Mouse (Mus musculus) ES-Bruce4 (cell line): ENCODE measurements at regions not wholly inside any gene's neighbourhood (a gene's known extent, or its start where the extent isn't known, plus 50 kb on each side); places are given as distances from the start of the nearest gene placed in this dataset.

Experiments used
- H3K27ac ChIP-seq: 2 replicates; pipeline ENCODE4 v1.5.1; 2012; ENCODE audit warnings: low read length, inconsistent platforms; ENCODE audit not compliant: insufficient read depth
- H3K27me3 ChIP-seq: 2 replicates; pipeline ENCODE4 v1.6.1; 2012; ENCODE audit warnings: mild to moderate bottlenecking, low read length, inconsistent platforms; ENCODE audit not compliant: control insufficient read depth, poor library complexity, insufficient read depth, severe bottlenecking
- H3K36me3 ChIP-seq: 2 replicates; pipeline ENCODE4 v1.6.1; 2012; ENCODE audit warnings: inconsistent platforms, mild to moderate bottlenecking, low read length, moderate library complexity; ENCODE audit not compliant: control insufficient read depth, poor library complexity, insufficient read depth, severe bottlenecking
- H3K4me1 ChIP-seq: one replicate; pipeline ENCODE4 v1.8.1; 2011; ENCODE audit warnings: low read length; ENCODE audit not compliant: control insufficient read depth, insufficient read depth
- H3K4me3 ChIP-seq: 2 replicates; pipeline ENCODE4 v1.5.1; 2011; ENCODE audit warnings: low read depth, mild to moderate bottlenecking, low read length
- H3K9ac ChIP-seq: 2 replicates; pipeline ENCODE4 v1.6.1; 2012; ENCODE audit warnings: low read depth, mild to moderate bottlenecking, inconsistent platforms; ENCODE audit not compliant: poor library complexity, severe bottlenecking
- H3K9me3 ChIP-seq: replicated peaks from 2 replicates; pipeline ENCODE4 v1.6.1; 2012; ENCODE audit warnings: mild to moderate bottlenecking, low read length, inconsistent platforms; ENCODE audit not compliant: control insufficient read depth, poor library complexity, insufficient read depth, severe bottlenecking
- CTCF ChIP-seq: IDR thresholded peaks from one replicate; pipeline ENCODE4 v1.8.1; 2011; ENCODE audit warnings: low read depth, low read length
- EP300 ChIP-seq: IDR thresholded peaks from 2 replicates; pipeline ENCODE4 v1.6.1; 2011; ENCODE audit warnings: low read depth, low read length; ENCODE audit not compliant: insufficient read depth
- POLR2A ChIP-seq: IDR thresholded peaks from one replicate; pipeline ENCODE4 v1.8.1; 2011; ENCODE audit warnings: low read length; ENCODE audit not compliant: insufficient read depth

DNA sequence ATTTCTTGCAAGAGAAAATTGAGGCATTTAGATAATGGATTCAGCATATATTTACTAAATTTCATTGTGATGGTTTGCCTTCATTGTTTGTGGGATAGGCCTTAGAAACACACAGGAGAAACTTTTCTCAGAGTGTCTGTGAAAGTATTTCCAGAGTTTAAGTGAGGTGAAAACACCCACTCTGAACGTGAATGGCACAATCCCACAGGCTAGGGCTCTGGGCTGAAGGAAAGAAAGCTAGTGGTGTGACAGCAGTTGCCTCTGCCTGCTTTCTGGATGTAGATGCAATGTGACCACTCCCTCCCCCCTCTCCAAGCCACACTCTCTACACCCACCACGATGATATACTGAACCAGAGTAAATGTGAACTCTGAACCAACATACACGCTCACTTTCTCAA lies 672.4 kb upstream of the Tbl1xr1 start:
- Histone ChIP-seq H3K36me3 (no peaks in the 10 kb centered on the region), H3K27ac (no peak overlapping the region), H3K9me3 (no peaks in the 10 kb centered on the region), H3K4me3 (no peak overlapping the region), H3K4me1 (no peaks in the 10 kb centered on the region), H3K9ac (no peak overlapping the region), H3K27me3 (no peaks in the 10 kb centered on the region)
- no peak for TF ChIP-seq CTCF
- TF ChIP-seq EP300 = no peak
- no peak for TF ChIP-seq POLR2A

DNA sequence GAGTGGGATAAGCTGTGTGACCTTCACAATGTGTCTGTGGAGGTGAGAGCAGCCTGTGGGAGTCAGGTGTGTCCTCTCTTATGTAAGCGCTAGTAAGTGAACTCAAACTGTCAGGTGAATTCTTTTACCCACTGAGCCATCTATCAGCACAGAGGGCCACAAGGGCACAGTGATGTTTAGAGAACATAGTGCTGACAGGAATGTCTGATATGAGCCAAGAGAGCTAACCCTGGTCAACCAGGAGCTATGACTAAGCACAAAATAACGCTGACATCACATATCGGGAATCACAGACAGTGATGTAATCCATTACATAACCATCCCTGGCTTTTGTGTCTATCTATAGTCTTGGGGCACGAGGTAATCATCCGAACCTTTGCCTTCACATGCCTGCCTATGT lies 669.4 kb upstream of the Tbl1xr1 start:
- H3K4me1 ChIP-seq = no peaks in the 10 kb centered on the region
- no peak for TF ChIP-seq POLR2A
- TF ChIP-seq EP300 = no peak
- TF ChIP-seq CTCF = no peak
- no peaks in the 10 kb centered on the region for H3K36me3 ChIP-seq
- H3K4me3 ChIP-seq = no peak overlapping the region
- no peak overlapping the region for H3K9ac ChIP-seq
- no peak overlapping the region for H3K27ac ChIP-seq
- no peaks in the 10 kb centered on the region for H3K27me3 ChIP-seq
- H3K9me3 ChIP-seq = no peaks in the 10 kb centered on the region

DNA sequence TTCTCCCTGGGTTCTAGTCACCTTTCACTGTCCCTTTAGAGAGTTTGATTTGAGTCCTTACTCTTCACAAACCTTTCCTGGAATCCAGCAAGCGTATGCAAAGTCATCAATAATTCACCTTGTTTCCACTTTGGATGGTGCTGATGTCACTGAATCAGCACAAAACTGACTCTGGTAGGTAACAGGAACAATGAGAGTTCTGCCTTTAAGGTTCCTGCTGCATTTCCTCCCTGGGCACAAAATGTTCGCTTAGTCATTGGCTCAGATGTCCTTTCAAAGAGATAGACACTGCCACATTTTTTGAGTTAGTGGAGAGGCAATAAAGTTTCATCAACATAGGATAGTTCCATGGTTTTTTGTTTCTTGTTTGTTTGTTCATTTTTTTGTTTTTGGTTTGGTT lies 664.4 kb upstream of the Tbl1xr1 start:
- Histone ChIP-seq H3K9me3 (no peaks in the 10 kb centered on the region), H3K9ac (no peak overlapping the region), H3K4me1 (no peaks in the 10 kb centered on the region)

DNA sequence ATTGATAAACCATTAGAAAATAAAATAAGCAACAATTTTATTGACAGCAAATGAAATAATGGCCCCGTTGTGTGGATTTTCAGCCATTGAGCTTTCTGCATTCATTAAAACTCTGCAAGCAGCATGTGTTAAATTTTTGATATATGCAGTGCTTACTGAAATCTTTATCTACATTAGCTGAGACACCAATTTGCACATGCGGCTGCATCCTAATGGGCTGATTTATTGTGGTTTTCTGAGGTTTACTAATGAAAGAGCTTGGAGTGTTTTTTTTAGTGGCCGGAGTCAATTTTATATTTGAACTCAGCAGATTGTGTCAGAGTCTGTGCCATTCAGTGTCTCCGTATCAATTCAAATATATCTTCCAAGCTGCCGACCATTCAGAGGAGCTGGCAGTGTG lies 653.3 kb upstream of the Tbl1xr1 start:
- H3K4me3 ChIP-seq = no peak overlapping the region
- TF ChIP-seq EP300 (no peak), POLR2A (no peak), CTCF (no peak)
- H3K9ac ChIP-seq = no peak overlapping the region

More for the DNA sequence above, 664.4 kb upstream of the Tbl1xr1 start:
- Histone ChIP-seq H3K36me3 (no peaks in the 10 kb centered on the region), H3K27ac (no peak overlapping the region), H3K4me3 (no peak overlapping the region), H3K27me3 (no peaks in the 10 kb centered on the region)
- no peak for TF ChIP-seq EP300
- no peak for TF ChIP-seq POLR2A
- TF ChIP-seq CTCF = no peak

DNA sequence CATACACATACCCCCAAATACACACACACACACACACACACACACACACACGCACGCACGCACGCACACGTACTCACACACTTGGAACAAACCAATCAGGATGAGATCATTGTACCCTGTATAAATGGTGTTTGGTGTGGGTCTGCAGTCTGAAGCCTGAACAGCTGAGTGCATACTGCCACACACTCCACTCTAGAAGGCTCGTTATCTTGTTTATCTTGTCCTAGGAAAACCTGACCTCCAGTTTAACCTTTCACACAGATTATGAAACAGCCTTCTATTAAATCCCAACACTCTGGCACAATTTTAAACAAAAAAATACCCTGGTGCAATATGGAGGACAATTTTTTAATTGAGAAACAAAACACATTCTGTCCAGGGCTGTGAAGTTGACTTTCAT lies 649.9 kb upstream of the Tbl1xr1 start:
- no peaks in the 10 kb centered on the region for H3K4me1 ChIP-seq
- no peaks in the 10 kb centered on the region for H3K36me3 ChIP-seq
- no peaks in the 10 kb centered on the region for H3K9me3 ChIP-seq
- H3K27me3 ChIP-seq = no peaks in the 10 kb centered on the region
- TF ChIP-seq CTCF (no peak), EP300 (no peak), POLR2A (no peak)
- no peak overlapping the region for H3K27ac ChIP-seq
- H3K4me3 ChIP-seq = no peak overlapping the region
- H3K9ac ChIP-seq = no peak overlapping the region

More for the DNA sequence above, 653.3 kb upstream of the Tbl1xr1 start:
- Histone ChIP-seq H3K27me3 (no peaks in the 10 kb centered on the region), H3K36me3 (no peaks in the 10 kb centered on the region), H3K9me3 (no peaks in the 10 kb centered on the region), H3K27ac (no peak overlapping the region), H3K4me1 (no peaks in the 10 kb centered on the region)

DNA sequence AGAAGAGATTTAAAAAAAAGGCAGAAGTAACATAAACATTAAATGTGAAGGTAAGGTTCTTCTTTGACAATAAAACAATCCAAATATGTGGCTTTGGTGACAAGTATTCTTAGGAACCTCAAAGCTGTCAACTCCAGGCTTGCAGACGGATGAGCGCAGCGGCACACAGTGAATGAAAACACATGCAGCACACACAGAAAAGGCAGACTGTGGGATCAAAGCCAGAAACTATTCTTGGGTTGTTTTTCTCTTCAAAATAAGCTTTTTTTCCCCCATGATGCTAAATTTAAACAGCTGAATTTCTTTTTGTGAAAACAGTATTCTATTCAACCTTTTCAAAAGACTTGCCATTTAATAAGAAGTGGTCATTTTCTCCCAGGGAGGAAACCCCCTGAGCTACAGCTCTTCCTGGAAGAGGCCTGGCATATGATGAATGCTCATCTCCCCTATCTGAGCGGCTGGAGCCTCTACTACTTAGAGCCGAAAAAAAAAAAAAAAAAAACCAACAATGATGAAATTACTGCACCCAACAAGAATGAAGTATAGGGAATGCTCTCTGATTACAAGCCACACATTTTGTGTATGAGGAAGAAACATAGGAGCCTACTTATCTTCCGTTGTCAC lies 648.9 kb upstream of the Tbl1xr1 start:
- Histone ChIP-seq H3K4me3 (no peak overlapping the region), H3K9me3 (no peaks in the 10 kb centered on the region), H3K4me1 (no peaks in the 10 kb centered on the region), H3K9ac (no peak overlapping the region), H3K36me3 (no peaks in the 10 kb centered on the region), H3K27ac (no peak overlapping the region), H3K27me3 (no peaks in the 10 kb centered on the region)
- TF ChIP-seq EP300 (no peak), CTCF (no peak), POLR2A (no peak)
